Mouse (Mus musculus): ENCODE results near the gene Ddx3x. TPM values are rescaled to one million over a fixed set of nuclear protein-coding genes. Genes with fewer than 3 reads are reported as not detected.

Ddx3x gene
- polyA plus RNA-seq, 1 experiment from 2014 or later, result 99.8 TPM

DNA sequence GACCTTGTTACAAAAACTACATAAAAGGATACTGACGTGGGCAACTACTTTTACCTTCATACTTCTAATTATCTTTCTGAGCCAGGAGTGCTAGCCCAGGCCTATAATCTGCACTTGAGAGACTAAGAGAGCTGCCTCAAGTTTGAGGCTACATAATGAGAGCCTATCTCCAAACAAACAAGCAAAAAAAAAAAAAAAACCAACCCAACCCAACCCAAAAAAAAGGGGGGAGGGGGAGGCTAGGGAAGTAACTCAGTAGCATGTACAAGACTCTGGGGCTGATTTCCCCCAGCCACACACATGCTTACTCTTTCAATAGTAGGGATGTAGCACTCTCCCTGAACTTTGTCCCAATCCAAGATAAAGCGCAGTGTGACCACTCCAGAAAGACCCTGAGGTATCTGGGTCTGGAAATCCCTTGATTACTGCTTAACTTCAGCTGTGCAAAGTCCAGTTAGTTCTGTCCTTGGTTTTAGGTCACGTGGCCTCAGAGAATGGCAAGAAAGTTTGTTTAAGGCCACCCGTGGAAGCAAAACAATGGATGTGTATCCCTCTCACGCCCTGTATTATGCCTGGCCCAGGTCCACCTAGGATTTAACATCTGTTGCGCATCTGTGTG is 5.1 kb upstream of the Ddx3x start:
- Histone ChIP-seq H3K27ac (ENCODE audit: low read depth, low read length) (no peak overlapping the region), H3K27me3 (ENCODE audit: control insufficient read depth, insufficient read depth, low read length) (no peaks in the 10 kb centered on the region; the same call in 1 of the 2 replicates), H3K4me2 (no peak overlapping the region), H3K9me3 (replicated peaks; ENCODE audit: control insufficient read depth, low read length) (no peaks in the 10 kb centered on the region), H3K4me3 (ENCODE audit: low read depth, low read length) (no peak overlapping the region), H3K4me1 (ENCODE audit: control insufficient read depth, insufficient read depth, low read length) (no peaks in the 10 kb centered on the region), H3K9ac (ENCODE audit: low read depth, low read length) (no peak overlapping the region), H3K36me3 (ENCODE audit: control insufficient read depth, insufficient read depth, low read length) (no peaks in the 10 kb centered on the region)
- ATAC-seq (replicated peaks; ENCODE audit: insufficient number of reproducible peaks, low FRiP score, low TSS enrichment), result no peak
- 67% methylated on average over 6 of the region's 6 CpGs for WGBS (ENCODE audit: insufficient replicate concordance)

DNA sequence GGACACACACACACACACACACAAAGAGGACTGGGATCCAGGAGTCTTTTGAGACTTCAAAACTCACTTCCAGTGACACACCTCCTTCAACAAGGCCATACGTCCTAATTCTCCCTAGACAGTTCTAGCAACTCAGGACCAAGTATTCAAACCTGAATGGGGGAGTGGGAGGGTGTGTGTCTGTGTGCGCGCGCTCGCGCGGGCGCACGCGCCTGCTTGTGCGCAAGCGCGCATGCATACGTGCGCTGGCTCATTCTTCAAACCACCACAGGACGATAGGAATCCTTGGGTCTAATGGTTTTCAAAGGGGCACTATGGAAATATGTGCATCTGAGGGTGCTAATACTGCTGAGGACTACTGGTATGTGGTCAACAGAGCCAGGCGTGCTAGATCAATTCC is 1.8 kb upstream of the Ddx3x start:
- Histone ChIP-seq H3K36me3 (ENCODE audit: control insufficient read depth, insufficient read depth, low read length) (no peaks in the 10 kb centered on the region), H3K4me1 (ENCODE audit: control insufficient read depth, insufficient read depth, low read length) (no peaks in the 10 kb centered on the region), H3K4me3 (ENCODE audit: low read depth, low read length) (no peak overlapping the region), H3K4me2 (0 out of 2 replicates have a peak overlapping the region, but pooled peaks have one; percentile 4), H3K9ac (ENCODE audit: low read depth, low read length) (no peak overlapping the region), H3K27ac (ENCODE audit: low read depth, low read length) (no peak overlapping the region), H3K27me3 (ENCODE audit: control insufficient read depth, insufficient read depth, low read length) (no peaks in the 10 kb centered on the region; the same call in 1 of the 2 replicates), H3K9me3 (replicated peaks; ENCODE audit: control insufficient read depth, low read length) (no peaks in the 10 kb centered on the region)
- WGBS (ENCODE audit: insufficient replicate concordance), result 66% methylated on average over 17 of the region's 17 CpGs
- ATAC-seq (replicated peaks; ENCODE audit: insufficient number of reproducible peaks, low FRiP score, low TSS enrichment), result no peak

DNA sequence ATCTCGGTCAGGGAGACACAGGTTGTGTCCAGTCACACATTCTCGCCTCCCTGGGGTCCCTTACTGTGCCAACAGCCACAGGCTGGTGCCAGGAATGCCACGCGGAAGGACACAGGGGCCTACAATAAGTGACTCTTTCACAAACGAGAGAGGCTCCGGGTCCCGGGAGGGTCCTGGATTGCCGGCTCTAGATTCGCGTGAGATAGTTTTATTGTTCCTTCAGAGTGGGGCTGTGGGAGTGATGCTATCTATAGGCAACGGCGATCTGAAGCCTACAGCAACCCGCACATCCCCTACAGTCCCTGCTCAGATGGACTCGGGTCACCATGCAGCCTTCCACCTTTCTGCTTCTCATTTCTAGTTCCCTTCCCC is 747 bp upstream of the Ddx3x start:
- no peaks in the 10 kb centered on the region for H3K4me1 ChIP-seq (ENCODE audit: control insufficient read depth, insufficient read depth, low read length)
- peak overlapping the region; percentile 74 for H3K4me2 ChIP-seq
- WGBS (ENCODE audit: insufficient replicate concordance), result 8% methylated on average over 14 of the region's 14 CpGs
- H3K27ac ChIP-seq (ENCODE audit: low read depth, low read length), result peak overlapping the region; percentile 96
- peaks cover 3% of the 10 kb centered on the region; the same call in 1 of the 2 replicates for H3K36me3 ChIP-seq (ENCODE audit: control insufficient read depth, insufficient read depth, low read length)
- ATAC-seq (replicated peaks; ENCODE audit: insufficient number of reproducible peaks, low FRiP score, low TSS enrichment), result peak; percentile 32; the same call in 1 of the 2 replicates
- H3K27me3 ChIP-seq (ENCODE audit: control insufficient read depth, insufficient read depth, low read length), result no peaks in the 10 kb centered on the region
- peak overlapping the region; percentile 71 for H3K4me3 ChIP-seq (ENCODE audit: low read depth, low read length)
- H3K9ac ChIP-seq (ENCODE audit: low read depth, low read length), result peak overlapping the region; percentile 98
- no peaks in the 10 kb centered on the region for H3K9me3 ChIP-seq (replicated peaks; ENCODE audit: control insufficient read depth, low read length)

DNA sequence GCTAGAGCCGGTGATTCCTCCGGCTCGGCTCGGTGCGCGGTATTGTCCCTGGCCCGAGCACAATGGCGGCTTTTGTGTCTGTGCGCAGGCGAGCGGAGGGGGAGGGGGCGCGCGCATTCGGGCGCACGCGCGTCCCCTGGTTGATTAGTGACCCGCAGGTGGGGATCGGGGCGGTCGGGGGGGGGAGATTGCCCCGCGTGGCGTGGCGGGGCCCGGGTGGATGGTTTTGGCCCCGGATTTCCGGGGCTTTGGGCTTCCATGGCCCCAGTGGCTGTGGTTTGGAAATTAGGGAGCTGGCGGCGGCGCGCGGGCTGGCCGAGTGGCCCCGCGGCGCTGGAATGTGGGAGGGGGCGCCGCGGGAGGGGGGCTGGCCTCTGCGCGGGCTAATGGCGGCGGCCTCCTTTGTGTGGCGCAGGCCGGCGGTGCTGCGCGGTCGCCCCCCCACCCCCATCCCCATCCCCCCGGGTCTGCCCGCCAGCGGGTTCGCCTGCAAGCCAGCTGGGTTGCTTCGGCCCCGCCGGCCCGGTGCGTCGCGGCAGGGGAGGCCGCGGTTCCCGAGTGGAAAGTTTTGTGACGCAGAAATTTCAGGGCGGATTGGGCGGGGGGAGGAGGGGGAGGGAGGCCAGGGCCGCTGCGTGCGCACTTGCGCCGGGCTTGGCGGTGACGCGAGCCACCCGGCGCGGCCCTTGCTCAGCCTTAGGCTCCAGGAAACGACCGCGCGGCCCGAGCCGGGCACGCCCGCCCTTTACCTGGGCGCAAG is 739 bp downstream of the Ddx3x start:
- peak overlapping the region; percentile 74 for H3K4me2 ChIP-seq
- peak; percentile 75 for ATAC-seq (replicated peaks; ENCODE audit: insufficient number of reproducible peaks, low FRiP score, low TSS enrichment)
- H3K4me1 ChIP-seq (ENCODE audit: control insufficient read depth, insufficient read depth, low read length), result no peaks in the 10 kb centered on the region
- H3K27ac ChIP-seq (ENCODE audit: low read depth, low read length), result peak overlapping the region; percentile 96
- H3K9ac ChIP-seq (ENCODE audit: low read depth, low read length), result peak overlapping the region; percentile 98
- no peaks in the 10 kb centered on the region for H3K27me3 ChIP-seq (ENCODE audit: control insufficient read depth, insufficient read depth, low read length)
- H3K9me3 ChIP-seq (replicated peaks; ENCODE audit: control insufficient read depth, low read length), result no peaks in the 10 kb centered on the region
- WGBS (ENCODE audit: insufficient replicate concordance), result under 1% methylated on average over 65 of the region's 89 CpGs
- peaks cover 10% of the 10 kb centered on the region; the same call in 1 of the 2 replicates for H3K36me3 ChIP-seq (ENCODE audit: control insufficient read depth, insufficient read depth, low read length)
- H3K4me3 ChIP-seq (ENCODE audit: low read depth, low read length), result peak overlapping the region; percentile 71

- Histone ChIP-seq H3K9me3 (replicated peaks; ENCODE audit: control insufficient read depth, low read length) (no peaks in the 10 kb centered on the region), H3K27me3 (ENCODE audit: control insufficient read depth, insufficient read depth, low read length) (no peaks in the 10 kb centered on the region), H3K27ac (ENCODE audit: low read depth, low read length) (peak overlapping the region; percentile 96), H3K9ac (ENCODE audit: low read depth, low read length) (peak overlapping the region; percentile 98), H3K4me2 (peak overlapping the region; percentile 74), H3K36me3 (ENCODE audit: control insufficient read depth, insufficient read depth, low read length) (peaks cover 12% of the 10 kb centered on the region; the same call in 1 of the 2 replicates), H3K4me3 (ENCODE audit: low read depth, low read length) (peak overlapping the region; percentile 71), H3K4me1 (ENCODE audit: control insufficient read depth, insufficient read depth, low read length) (no peaks in the 10 kb centered on the region)
- no peak for ATAC-seq (replicated peaks; ENCODE audit: insufficient number of reproducible peaks, low FRiP score, low TSS enrichment)
- 13% methylated on average over 16 of the region's 16 CpGs for WGBS (ENCODE audit: insufficient replicate concordance)
Measured at GRCm38 (mm10) chrX:13282089-13282850, 1.5 kb downstream of the Ddx3x start.

GRCm38 (mm10) chrX:13285772-13286171 is 5.0 kb downstream of the Ddx3x start:
- H3K9ac ChIP-seq (ENCODE audit: low read depth, low read length), result no peak overlapping the region
- H3K27me3 ChIP-seq (ENCODE audit: control insufficient read depth, insufficient read depth, low read length), result no peaks in the 10 kb centered on the region
- H3K9me3 ChIP-seq (replicated peaks; ENCODE audit: control insufficient read depth, low read length), result no peaks in the 10 kb centered on the region
- peaks cover 25% of the 10 kb centered on the region; the same call in 1 of the 2 replicates for H3K36me3 ChIP-seq (ENCODE audit: control insufficient read depth, insufficient read depth, low read length)
- H3K27ac ChIP-seq (ENCODE audit: low read depth, low read length), result no peak overlapping the region
- H3K4me1 ChIP-seq (ENCODE audit: control insufficient read depth, insufficient read depth, low read length), result no peaks in the 10 kb centered on the region
- WGBS (ENCODE audit: insufficient replicate concordance), result 87% methylated on average over 4 of the region's 4 CpGs
- ATAC-seq (replicated peaks; ENCODE audit: insufficient number of reproducible peaks, low FRiP score, low TSS enrichment), result no peak
- H3K4me2 ChIP-seq, result no peak overlapping the region
- H3K4me3 ChIP-seq (ENCODE audit: low read depth, low read length), result no peak overlapping the region

DNA sequence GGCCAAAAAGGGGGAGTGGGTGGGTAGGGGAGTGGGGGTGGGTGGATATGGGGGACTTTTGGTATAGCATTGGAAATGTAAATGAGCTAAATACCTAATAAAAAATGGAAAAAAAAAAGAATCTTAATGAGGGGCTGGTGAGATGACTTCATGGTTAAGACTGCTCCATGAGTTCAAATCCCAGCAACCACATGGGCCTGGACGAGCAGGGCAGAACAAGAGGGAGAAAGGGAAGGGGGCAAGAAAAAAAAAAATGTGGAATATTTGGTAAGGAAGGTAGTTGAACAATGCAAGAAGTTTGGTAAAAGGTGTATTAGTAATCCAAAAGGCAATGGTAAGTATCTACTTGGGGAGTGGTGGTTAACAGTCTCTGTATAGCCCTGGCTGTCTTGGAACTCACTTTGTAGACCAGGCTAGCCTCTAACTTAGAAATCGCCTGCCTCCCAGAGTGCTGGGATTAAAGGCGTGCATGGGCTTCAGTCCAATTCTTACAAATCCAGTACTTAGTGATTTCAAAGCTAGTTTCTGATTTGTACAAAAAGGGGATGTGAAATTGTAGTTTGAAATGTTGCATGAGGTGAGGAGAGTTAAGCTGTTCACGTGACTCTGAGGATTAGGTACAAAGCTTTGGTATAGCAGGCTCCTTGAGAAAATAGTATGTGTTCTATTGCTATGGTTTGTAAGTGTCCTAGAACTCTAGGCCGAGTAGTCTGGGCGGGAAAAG is 13.9 kb downstream of the Ddx3x start:
- ATAC-seq (replicated peaks; ENCODE audit: insufficient number of reproducible peaks, low FRiP score, low TSS enrichment), result no peak
- no peaks in the 10 kb centered on the region for H3K9me3 ChIP-seq (replicated peaks; ENCODE audit: control insufficient read depth, low read length)

DNA sequence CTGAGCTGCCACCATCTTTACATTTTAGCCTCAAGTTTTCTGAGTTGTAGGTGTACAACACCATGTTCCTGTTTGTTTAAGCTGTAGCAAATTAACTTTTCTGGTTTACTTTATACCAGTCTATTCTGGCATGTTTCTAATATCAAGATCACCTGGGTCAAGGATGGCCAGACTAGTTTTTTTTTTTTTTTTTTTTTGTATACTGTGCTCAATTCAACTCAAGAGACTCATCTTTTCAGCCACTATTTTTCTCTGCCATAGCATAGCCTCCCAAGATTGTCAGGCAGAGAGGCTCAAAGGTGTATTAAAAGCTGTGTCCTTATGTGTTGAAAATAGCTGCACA is 14.4 kb downstream of the Ddx3x start:
- Histone ChIP-seq H3K4me3 (ENCODE audit: low read depth, low read length) (no peak overlapping the region), H3K9ac (ENCODE audit: low read depth, low read length) (no peak overlapping the region), H3K27ac (ENCODE audit: low read depth, low read length) (no peak overlapping the region), H3K36me3 (ENCODE audit: control insufficient read depth, insufficient read depth, low read length) (peaks cover 6% of the 10 kb centered on the region; the same call in 1 of the 2 replicates), H3K4me1 (ENCODE audit: control insufficient read depth, insufficient read depth, low read length) (no peaks in the 10 kb centered on the region), H3K27me3 (ENCODE audit: control insufficient read depth, insufficient read depth, low read length) (no peaks in the 10 kb centered on the region), H3K4me2 (no peak overlapping the region), H3K9me3 (replicated peaks; ENCODE audit: control insufficient read depth, low read length) (no peaks in the 10 kb centered on the region)
- no peak for ATAC-seq (replicated peaks; ENCODE audit: insufficient number of reproducible peaks, low FRiP score, low TSS enrichment)

More for the DNA sequence above, 13.9 kb downstream of the Ddx3x start:
- Histone ChIP-seq H3K4me1 (ENCODE audit: control insufficient read depth, insufficient read depth, low read length) (no peaks in the 10 kb centered on the region), H3K4me2 (no peak overlapping the region), H3K4me3 (ENCODE audit: low read depth, low read length) (no peak overlapping the region), H3K27ac (ENCODE audit: low read depth, low read length) (no peak overlapping the region), H3K9ac (ENCODE audit: low read depth, low read length) (no peak overlapping the region), H3K36me3 (ENCODE audit: control insufficient read depth, insufficient read depth, low read length) (peaks cover 8% of the 10 kb centered on the region; the same call in 1 of the 2 replicates), H3K27me3 (ENCODE audit: control insufficient read depth, insufficient read depth, low read length) (no peaks in the 10 kb centered on the region)
- 53% methylated on average over 6 of the region's 6 CpGs for WGBS (ENCODE audit: insufficient replicate concordance)

Measured in heart, embryonic 11.5 days (tissue).